Mouse (Mus musculus) neural tube, embryonic 11.5 days (tissue): Measurements from ENCODE around the gene Eef1akmt3. TPM values are rescaled to one million over a fixed set of nuclear protein-coding genes. Genes with fewer than 3 reads are reported as not detected.
A peak's percentile ranks its signal among the peaks of the same experiment; 100 is the strongest.

Experiments
- ATAC-seq: fragments of 200-750 bp; cut with Nextera tagmentation; 2 replicates; pipeline ENCODE4 v1.8.0; 2017; ENCODE audit warnings: moderate number of reproducible peaks, mild to moderate bottlenecking, moderate TSS enrichment, moderate library complexity; ENCODE audit not compliant: insufficient read depth, low FRiP score, low TSS enrichment
- DNase-seq: peaks from one replicate; pipeline ENCODE4 v3.0.0-alpha.2; 2015; ENCODE audit warnings: low spot score
- H3K27ac ChIP-seq: fragments of 300-500 bp; sonication (generic); 2 replicates; pipeline ENCODE4 v1.5.1; 2014; ENCODE audit warnings: low read depth, mild to moderate bottlenecking, low read length
- H3K27me3 ChIP-seq: fragments of 300-500 bp; sonication (generic); 2 replicates; pipeline ENCODE4 v1.6.1; 2014; ENCODE audit warnings: mild to moderate bottlenecking, low read length, mixed read lengths; ENCODE audit not compliant: control insufficient read depth, insufficient read depth
- H3K36me3 ChIP-seq: fragments of 300-500 bp; sonication (generic); 2 replicates; pipeline ENCODE4 v1.6.1; 2014; ENCODE audit warnings: mild to moderate bottlenecking, low read length, moderate library complexity, mixed read lengths; ENCODE audit not compliant: control insufficient read depth, insufficient read depth
- H3K4me1 ChIP-seq: fragments of 300-500 bp; sonication (generic); 2 replicates; pipeline ENCODE4 v1.6.1; 2014; ENCODE audit warnings: low read length, mixed read lengths; ENCODE audit not compliant: control insufficient read depth, insufficient read depth
- H3K4me2 ChIP-seq: fragments of 300-500 bp; sonication (generic); 2 replicates; pipeline ENCODE4 v1.6.1; 2014; ENCODE audit warnings: low read depth, mild to moderate bottlenecking, moderate library complexity
- H3K4me3 ChIP-seq: fragments of 300-500 bp; sonication (generic); 2 replicates; pipeline ENCODE4 v1.5.1; 2014; ENCODE audit warnings: low read depth, low read length
- H3K9ac ChIP-seq: fragments of 300-500 bp; sonication (generic); 2 replicates; pipeline ENCODE4 v1.6.1; 2014; ENCODE audit warnings: mild to moderate bottlenecking, low read length
- H3K9me3 ChIP-seq: fragments of 300-500 bp; sonication (generic); 2 replicates; pipeline ENCODE4 v1.6.1; 2016; ENCODE audit warnings: low read length; ENCODE audit not compliant: control insufficient read depth
- WGBS: fragments of 180-500 bp; shearing (Covaris S2); extraction: QIAGEN DNeasy Blood & Tissue Kit; methylation state at CpG from one replicate; pipeline ENCODE4 v1.1.7; 2014; 5-methylcytosine and 5-hydroxymethylcytosine counted together
- polyA plus RNA-seq: library from polyadenylated mRNA; unstranded; fragments of >200 nt; fragmentation: Nextera tagmentation; extraction: Ambion mirVana; gene quantifications from 2 replicates; pipeline ENCODE4 v1.2.1, GENCODE M21; 2014

Eef1akmt3 gene
- polyA plus RNA-seq, 1 experiment from 2014 or later, result 0.32 TPM

DNA sequence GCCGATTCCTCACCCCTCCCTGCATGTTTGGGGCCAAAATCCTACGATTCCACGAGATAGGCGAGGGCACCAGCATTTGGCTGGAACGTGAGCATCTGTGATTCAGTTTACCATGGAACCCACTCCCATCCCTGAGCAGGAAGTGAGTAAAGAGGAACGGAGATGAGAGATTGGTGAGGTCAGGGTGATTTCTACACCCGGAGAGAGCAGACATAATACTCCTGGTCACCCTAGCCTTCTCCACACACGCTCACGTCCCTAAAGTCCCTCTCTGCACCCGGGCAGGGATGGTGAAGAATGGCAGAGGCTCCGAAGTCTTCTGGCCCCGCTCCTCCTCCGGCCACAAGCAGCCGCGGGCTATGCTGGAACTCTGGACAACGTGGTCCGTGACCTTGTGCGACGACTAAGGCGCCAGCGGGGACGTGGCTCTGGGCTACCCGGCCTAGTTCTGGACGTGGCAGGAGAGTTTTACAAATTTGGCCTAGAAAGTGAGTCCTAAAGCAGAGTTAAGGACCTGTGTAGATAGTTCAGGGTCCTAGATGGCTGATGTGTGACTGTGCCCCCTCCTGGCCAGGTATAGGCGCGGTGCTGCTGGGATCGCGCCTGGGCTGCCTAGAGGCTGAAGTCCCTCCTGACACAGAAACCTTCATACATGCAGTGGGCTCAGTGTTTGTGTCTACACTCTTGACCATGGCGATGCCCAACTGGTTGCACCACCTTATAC is 8.2 kb upstream of the Eef1akmt3 start:
- Histone ChIP-seq H3K4me2 (no peak overlapping the region), H3K4me1 (no peaks in the 10 kb centered on the region; the same call in 1 of the 2 replicates), H3K9ac (no peak overlapping the region), H3K27ac (no peak overlapping the region), H3K9me3 (no peaks in the 10 kb centered on the region), H3K36me3 (peaks cover 3% of the 10 kb centered on the region), H3K4me3 (peak overlapping the region; percentile 3; the same call in 1 of the 2 replicates), H3K27me3 (peaks cover 36% of the 10 kb centered on the region)
- DNase-seq, result no peak
- WGBS, result 2% methylated on average over 29 of the region's 29 CpGs
- no peak for ATAC-seq

DNA sequence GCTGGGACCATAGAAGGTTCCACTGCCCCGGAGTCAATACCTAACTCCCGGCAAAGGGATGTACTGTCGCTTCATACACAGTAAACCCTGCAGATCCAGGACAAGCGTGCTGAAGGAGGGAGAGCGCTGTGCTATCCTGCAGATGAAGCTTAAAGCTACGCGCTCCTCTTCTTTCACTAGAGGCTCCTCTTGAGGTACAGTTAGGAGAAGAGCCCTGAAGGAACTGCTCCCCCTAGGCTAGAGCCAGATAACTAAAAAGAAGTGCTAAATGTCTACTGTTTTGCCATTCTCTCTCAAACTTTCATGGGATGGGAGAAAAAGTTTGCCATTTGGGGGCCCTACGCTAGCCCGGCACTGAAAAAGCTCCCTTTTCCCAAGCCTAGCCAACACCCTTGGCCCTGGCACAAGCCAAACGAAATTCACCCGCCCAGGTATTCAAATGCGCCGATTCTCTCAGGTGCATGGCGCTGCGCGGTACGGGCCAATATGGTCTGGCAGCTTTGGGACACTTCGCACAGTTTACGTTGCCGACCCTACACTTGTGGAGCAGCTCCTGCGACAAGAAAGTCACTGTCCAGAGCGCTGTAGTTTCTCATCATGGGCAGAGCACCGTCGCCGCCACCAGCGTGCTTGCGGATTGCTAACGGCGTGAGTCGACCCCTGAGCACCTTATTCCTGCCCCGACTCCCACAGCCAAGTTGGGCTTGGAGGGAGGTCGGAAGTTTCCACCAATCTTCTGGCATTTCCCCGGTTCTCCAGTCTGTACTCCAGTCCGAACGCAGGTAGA is 7.5 kb upstream of the Eef1akmt3 start:
- Histone ChIP-seq H3K4me2 (no peak overlapping the region), H3K9ac (no peak overlapping the region), H3K4me1 (no peaks in the 10 kb centered on the region; the same call in 1 of the 2 replicates), H3K27me3 (peaks cover 36% of the 10 kb centered on the region), H3K4me3 (peak overlapping the region; percentile 3; the same call in 1 of the 2 replicates), H3K27ac (no peak overlapping the region), H3K36me3 (peaks cover 4% of the 10 kb centered on the region), H3K9me3 (no peaks in the 10 kb centered on the region)
- ATAC-seq (no peak), DNase-seq (no peak)
- WGBS, result 4% methylated on average over 35 of the region's 35 CpGs

DNA sequence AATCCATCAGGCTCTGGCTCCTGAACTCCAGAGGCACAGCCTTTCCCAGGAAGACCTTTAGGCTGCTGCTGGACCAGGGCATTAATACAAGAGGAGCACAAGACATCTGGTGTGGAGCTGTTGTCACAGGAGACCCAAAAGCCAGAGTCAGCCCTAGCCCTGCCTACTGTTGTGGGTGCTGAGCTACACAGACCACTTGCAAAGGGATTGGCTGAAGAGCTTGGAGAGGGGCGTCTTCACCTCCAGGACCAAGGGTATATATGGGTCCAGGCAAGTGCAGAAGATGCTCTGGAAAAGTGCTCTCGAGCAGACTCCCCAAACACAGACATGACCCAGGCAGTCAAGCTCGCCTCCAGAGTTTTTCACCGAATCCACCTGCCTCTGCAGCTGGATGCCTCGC is 6.6 kb upstream of the Eef1akmt3 start, which contains the start of gene Cyp27b1:
Cyp27b1 (plus strand) TSS at position 297 of the 400 bp plus-strand sequence.
- Histone ChIP-seq H3K36me3 (peaks cover 4% of the 10 kb centered on the region), H3K4me2 (no peak within 1 kb of the TSS), H3K27me3 (peaks cover 36% of the 10 kb centered on the region), H3K9me3 (no peaks in the 10 kb centered on the region), H3K9ac (peak within 1 kb of the TSS; percentile 22; the same call in 1 of the 2 replicates), H3K27ac (no peak within 1 kb of the TSS), H3K4me3 (peak within 1 kb of the TSS; percentile 3; the same call in 1 of the 2 replicates), H3K4me1 (no peaks in the 10 kb centered on the region; the same call in 1 of the 2 replicates)
- DNase-seq (no peak), ATAC-seq (no peak)
- 24% methylated on average over 5 of the region's 5 CpGs for WGBS

DNA sequence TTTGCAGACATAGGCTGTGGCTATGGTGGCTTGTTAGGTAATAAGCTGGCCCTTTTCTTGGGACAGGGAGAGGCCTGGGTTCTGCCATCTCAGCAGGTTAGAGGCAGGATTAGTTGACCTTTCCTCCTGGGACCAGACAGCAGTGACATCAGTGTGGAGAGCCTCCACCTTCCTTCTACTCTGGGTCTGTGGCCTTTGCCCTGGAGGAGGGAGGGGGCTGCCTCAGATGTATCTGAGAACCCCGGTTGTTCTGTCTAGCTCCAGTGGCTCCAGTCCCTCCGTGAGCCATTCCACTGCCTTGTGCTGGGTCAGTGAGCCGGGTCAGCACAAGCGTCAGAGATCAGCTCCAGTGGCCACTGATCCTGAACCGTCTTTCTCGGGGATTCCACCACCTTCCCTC is 1.9 kb upstream of the Eef1akmt3 start:
- Histone ChIP-seq H3K4me2 (no peak overlapping the region), H3K9ac (no peak overlapping the region), H3K9me3 (no peaks in the 10 kb centered on the region), H3K36me3 (peaks cover 4% of the 10 kb centered on the region), H3K4me3 (no peak overlapping the region), H3K4me1 (0 out of 2 replicates have a peak, but pooled peaks cover 6% of the 10 kb centered on the region), H3K27ac (no peak overlapping the region), H3K27me3 (peaks cover 6% of the 10 kb centered on the region)
- DNase-seq (no peak), ATAC-seq (no peak)
- 82% methylated on average over 6 of the region's 6 CpGs for WGBS

DNA sequence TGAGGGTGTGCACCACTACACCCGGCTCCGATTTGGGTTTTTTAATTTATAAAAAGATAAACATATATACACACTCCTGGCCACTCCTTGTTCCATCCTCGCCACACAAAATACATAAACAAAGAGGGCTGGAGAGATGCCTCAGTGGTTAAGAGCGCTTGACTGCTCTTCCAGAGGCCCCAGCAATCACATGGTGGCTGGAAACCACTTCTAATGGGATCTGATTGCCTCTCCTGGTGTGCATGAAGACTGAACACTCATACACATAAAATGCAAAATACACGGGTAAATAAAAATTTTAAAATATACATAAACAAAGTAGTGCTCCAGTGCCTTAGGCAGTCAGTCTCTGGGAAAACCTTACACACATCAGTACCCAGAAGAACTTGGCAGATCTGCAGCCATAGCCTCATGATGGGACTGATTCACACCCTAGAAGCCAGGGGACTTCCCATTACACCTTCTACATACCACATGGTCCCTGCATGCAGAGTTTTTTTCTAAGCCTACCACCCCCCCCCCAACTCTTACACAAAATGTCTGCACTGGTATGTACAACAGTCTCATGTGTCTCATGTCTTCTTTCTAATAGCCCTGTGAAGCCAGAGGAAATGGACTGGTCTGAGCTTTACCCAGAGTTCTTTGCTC is 1.3 kb upstream of the Eef1akmt3 start:
- ATAC-seq (no peak), DNase-seq (no peak)
- H3K4me1 ChIP-seq, result 0 out of 2 replicates have a peak, but pooled peaks cover 6% of the 10 kb centered on the region
- peak overlapping the region; percentile 100 for H3K4me2 ChIP-seq
- H3K9ac ChIP-seq, result peak overlapping the region; percentile 66
- 14% methylated on average over 5 of the region's 5 CpGs for WGBS
- no peak overlapping the region for H3K27ac ChIP-seq
- H3K9me3 ChIP-seq, result no peaks in the 10 kb centered on the region
- peaks cover 4% of the 10 kb centered on the region for H3K36me3 ChIP-seq
- no peaks in the 10 kb centered on the region; the same call in 1 of the 2 replicates for H3K27me3 ChIP-seq
- peak overlapping the region; percentile 77 for H3K4me3 ChIP-seq

DNA sequence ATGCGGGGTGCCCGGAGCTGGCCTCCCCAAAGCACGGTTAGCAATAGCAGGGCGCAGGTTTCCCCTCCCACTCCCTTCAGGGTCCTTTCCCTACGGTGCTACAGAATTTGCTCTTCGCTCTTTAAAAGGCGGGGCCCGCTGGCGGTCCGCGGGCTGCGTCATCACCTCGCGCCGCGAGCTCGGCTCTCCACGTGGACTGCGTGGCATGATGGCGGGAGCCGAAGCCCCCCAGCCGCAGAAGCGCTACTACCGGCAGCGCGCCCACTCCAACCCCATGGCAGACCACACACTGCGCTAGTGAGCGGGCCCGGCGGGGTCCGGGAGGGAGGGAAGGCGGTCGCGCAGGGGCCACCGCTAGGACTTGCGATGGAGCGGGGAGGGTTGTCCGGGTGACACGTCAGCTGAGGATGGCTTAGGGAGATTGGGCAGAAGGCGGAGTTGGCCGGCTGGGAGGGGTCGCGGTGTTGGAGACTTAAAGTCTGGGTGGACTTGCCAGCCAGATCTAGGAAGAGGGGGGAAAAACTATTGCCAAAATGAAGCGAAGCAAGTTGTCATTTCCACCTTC is 543 bp upstream of the Eef1akmt3 start:
- H3K27ac ChIP-seq, result no peak overlapping the region
- no peaks in the 10 kb centered on the region for H3K9me3 ChIP-seq
- under 1% methylated on average over 44 of the region's 44 CpGs for WGBS
- ATAC-seq (peak; percentile 83), DNase-seq (peak; percentile 93)
- H3K4me3 ChIP-seq, result peak overlapping the region; percentile 77
- peak overlapping the region; percentile 100 for H3K4me2 ChIP-seq
- H3K9ac ChIP-seq, result peak overlapping the region; percentile 66
- H3K4me1 ChIP-seq, result 0 out of 2 replicates have a peak, but pooled peaks cover 6% of the 10 kb centered on the region
- no peaks in the 10 kb centered on the region for H3K27me3 ChIP-seq
- peaks cover 4% of the 10 kb centered on the region for H3K36me3 ChIP-seq

DNA sequence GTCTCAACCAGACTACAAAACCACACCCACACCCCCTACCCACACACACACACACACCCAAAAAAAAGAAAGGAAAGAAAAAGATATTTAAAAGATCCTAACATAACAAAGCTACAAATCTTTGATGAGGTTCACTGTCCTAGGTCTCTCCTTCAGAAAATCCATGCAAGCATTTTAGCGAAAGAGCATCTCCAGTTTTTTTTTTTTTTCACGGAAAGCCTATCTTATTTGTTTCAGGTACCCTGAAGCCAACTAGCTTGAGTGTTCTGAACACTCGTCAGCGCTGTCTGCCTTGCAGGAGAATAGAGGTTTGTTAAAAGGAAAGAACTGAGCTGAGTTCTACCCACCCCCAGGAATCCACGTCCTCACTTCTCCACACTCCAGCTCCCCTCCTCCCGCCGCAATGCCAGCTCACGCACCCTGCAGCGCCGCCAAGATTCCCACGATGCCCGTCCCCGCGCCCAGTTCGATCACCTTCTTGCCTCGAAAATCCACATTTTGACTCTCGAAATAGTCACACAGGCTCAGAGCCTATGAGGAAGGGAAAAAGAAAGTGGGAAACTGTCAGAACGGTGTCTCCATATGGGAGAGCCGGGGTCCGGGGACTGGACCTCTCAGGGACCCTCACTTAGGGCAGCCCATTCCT is 621 bp downstream of the Eef1akmt3 start:
- 2% methylated on average over 20 of the region's 20 CpGs for WGBS

DNA sequence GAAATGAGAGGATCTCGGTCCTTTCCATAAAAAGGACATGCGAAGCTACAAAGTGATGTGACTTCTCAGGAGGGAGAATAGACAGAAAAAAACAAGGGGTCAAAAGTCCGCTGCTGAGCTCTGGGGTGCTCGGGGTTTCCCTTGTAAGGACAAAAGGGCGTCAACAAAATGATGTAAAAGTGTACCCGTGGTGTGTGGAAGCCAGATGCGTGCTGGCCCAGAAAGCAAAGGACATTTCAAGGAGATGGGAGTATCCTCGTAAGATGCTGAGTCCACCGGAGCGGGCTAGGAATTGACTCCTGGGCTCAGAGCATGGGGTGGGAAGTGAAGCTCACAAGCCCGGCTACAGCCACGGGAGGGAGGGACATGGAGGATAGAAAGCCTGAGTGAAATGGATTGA is 3.7 kb downstream of the Eef1akmt3 start:
- no peak for DNase-seq
- 66% methylated on average over 12 of the region's 12 CpGs for WGBS

More for the DNA sequence above, 621 bp downstream of the Eef1akmt3 start:
- DNase-seq (no peak), ATAC-seq (no peak)
- 0 out of 2 replicates have a peak, but pooled peaks cover 6% of the 10 kb centered on the region for H3K4me1 ChIP-seq
- peak overlapping the region; percentile 100 for H3K4me2 ChIP-seq
- H3K4me3 ChIP-seq, result peak overlapping the region; percentile 77
- no peaks in the 10 kb centered on the region for H3K9me3 ChIP-seq
- peaks cover 4% of the 10 kb centered on the region for H3K36me3 ChIP-seq
- no peak overlapping the region for H3K27ac ChIP-seq
- peak overlapping the region; percentile 66 for H3K9ac ChIP-seq
- no peaks in the 10 kb centered on the region for H3K27me3 ChIP-seq

More for the DNA sequence above, 3.7 kb downstream of the Eef1akmt3 start:
- Histone ChIP-seq H3K4me3 (no peak overlapping the region), H3K27ac (no peak overlapping the region), H3K4me1 (0 out of 2 replicates have a peak, but pooled peaks cover 3% of the 10 kb centered on the region), H3K9me3 (no peaks in the 10 kb centered on the region), H3K4me2 (no peak overlapping the region), H3K9ac (no peak overlapping the region), H3K36me3 (no peaks in the 10 kb centered on the region), H3K27me3 (no peaks in the 10 kb centered on the region)
- no peak for ATAC-seq
